Mouse (Mus musculus): ENCODE data around the gene Tmem127. TPM values are rescaled to one million over a fixed set of nuclear protein-coding genes. Genes with fewer than 3 reads are reported as not detected.
A peak's percentile ranks its signal among the peaks of the same experiment; 100 is the strongest.
"Not testable (repeated sequence)": the region's sequence is repeated elsewhere in the genome, so short reads cannot be mapped to it uniquely, and the experiment has no call there.

Gene Tmem127
- total RNA-seq, 1 experiment from 2014 or later: 34.8 TPM

DNA sequence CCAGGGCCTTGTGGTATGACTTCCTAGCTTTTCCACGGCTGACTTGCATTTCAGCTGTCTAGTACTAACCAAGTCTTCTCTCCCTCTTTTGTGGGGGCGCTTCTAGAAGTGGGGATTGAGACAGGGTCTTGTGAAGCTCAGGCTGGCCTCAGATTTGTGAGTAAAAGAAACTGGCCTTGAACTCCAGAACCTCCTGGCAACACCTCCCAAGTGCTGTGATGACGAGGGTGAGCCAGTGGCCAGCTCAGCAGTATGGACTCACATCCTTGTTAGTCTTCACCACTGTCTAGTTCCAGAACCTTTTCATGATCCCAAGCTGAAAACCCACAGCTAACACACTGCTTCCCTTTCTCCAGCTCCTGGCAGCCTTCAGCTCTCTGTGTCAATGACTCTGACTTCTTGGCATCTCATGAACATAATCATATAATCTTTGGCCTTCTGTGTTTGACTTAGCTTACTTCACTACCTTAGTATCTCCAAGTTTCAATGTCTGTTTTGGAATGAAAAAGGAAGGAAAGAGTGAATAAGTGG lies 7.0 kb downstream of the Tmem127 start:
- no peak for ATAC-seq (replicated peaks in 1 of 2; ENCODE audit: insufficient read depth in 1 of 2, low FRiP score in 2 of 2, low TSS enrichment in 1 of 2, low read depth in 1 of 2, poor library complexity in 2 of 2, severe bottlenecking in 2 of 2)

DNA sequence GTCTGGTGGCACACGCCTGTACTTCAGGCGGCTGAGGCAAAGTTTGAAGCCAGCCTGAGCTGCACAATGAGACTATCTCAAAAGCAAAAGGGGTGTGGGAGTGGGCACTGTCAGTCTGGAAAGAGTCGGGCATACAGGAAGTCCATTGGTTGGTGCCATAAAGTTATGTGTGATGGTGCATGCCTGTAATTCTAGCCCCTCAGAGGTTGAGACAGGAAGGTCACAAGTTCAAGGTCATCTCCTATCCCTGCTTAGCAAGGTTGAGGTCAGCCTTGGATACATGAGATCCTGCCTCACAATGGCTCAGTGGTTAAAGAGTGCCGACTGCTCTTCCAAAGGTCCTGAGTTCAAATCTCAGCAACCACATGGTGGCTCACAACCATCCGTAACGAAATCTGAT lies 7.6 kb downstream of the Tmem127 start:
- no peak for ATAC-seq (replicated peaks in 1 of 2; ENCODE audit: insufficient read depth in 1 of 2, low FRiP score in 2 of 2, low TSS enrichment in 1 of 2, low read depth in 1 of 2, poor library complexity in 2 of 2, severe bottlenecking in 2 of 2)

DNA sequence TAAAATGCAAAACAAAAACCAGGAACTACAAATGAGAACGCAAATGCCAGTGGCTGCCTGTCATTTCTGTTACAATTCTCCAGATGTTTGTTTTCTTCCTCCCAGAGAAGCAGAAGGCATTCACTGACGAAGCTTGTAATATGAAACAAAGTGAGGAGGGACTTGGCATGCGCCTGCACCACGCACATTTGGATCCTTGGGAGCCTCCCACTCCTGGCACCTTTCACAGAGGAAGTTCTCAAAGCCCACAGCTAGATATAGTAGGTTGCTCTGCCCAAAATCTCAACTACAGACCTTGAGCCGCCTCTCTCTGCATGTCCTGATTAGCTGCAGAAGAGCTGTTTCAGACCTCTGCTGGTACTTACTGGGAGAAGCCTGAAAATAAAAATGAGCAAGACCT lies 11.6 kb downstream of the Tmem127 start:
- ATAC-seq (replicated peaks in 1 of 2; ENCODE audit: insufficient read depth in 1 of 2, low FRiP score in 2 of 2, low TSS enrichment in 1 of 2, low read depth in 1 of 2, poor library complexity in 2 of 2, severe bottlenecking in 2 of 2): no peak

DNA sequence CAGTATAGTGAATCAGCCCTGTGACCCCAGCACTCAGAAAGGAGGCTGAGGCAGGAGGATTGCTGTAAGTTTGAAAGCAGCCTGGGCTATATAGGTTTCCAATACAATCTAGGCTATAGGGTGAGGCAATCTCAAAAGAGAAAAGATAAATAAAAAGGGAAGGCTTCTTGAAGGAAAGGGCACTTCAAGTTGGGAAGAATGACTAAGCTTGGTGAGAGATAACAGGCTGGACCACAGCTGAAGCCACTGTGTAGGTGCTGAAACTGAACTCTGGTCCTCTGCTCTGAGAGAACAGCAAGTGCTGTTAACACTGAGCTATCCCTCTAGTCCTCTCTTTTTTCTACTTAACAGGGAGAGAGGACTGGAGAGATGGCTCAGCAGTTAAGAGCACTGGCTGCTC lies 14.8 kb downstream of the Tmem127 start:
- no peak for ATAC-seq (replicated peaks in 1 of 2; ENCODE audit: insufficient read depth in 1 of 2, low FRiP score in 2 of 2, low TSS enrichment in 1 of 2, low read depth in 1 of 2, poor library complexity in 2 of 2, severe bottlenecking in 2 of 2)

DNA sequence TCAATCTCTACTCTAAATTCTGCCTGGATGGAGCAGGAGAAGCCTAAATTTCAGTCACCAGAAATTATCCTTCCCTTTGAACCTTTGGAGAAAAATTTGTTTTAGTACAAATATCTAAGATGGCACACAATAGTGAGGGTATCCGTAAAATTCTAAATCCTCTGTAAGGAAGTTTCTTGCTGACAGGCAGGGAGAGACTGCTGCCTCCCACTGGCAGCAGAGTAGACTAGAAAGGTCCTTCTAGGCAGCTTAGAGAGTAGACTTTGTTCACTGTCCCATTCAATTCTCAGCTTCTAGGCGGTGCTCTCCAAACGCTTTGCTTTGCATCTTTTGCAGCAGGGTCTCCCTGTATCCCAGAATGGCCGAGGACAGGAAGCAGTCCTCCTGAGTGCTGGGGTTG lies 20.1 kb downstream of the Tmem127 start:
- no peak for ATAC-seq (replicated peaks in 1 of 2; ENCODE audit: insufficient read depth in 1 of 2, low FRiP score in 2 of 2, low TSS enrichment in 1 of 2, low read depth in 1 of 2, poor library complexity in 2 of 2, severe bottlenecking in 2 of 2)

DNA sequence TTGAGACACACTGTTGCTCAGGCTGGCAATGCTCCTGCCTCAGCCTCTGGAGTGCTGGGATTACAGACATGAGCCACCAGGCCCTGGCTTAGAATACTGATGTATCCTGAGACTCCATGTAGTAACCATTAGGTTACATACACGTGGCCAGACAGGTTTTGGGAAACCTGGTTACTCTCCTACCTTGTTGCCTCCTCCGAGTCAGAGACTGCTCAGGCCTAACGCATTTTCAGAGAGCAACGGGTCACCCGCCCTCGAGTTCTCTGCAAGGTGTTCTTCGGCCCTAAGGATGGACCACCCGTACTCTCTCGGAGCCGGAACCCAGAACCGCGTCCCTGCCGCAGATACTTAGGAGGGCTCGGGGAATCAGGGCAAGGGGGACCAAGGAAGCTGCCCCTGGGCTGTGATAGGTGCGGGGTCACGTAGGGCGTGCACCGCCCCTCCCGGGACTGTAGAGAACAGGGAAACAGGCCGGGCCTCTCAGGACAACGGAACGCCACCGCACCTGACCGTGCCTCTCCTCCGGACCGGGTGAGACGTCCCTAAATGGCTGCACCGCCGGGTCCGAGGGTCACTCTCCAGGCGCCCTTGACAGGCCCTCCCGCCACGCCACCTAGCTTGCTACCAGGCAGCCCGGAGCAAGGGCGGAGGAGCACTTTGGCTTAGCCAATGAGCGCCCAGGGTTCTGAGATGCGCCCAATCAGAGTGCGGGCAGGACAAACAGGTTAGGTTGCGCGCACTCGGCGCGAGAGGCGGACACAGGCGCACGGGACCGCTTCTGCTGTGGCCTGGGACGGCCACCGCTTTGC lies 22.0 kb downstream of the Tmem127 start, which contains the start of gene Stard7:
Gene Stard7, plus strand, starts transcription at position 728 of the 809 bp plus-strand sequence.
- ATAC-seq (replicated peaks in 1 of 2; ENCODE audit: insufficient read depth in 1 of 2, low FRiP score in 2 of 2, low TSS enrichment in 1 of 2, low read depth in 1 of 2, poor library complexity in 2 of 2, severe bottlenecking in 2 of 2): peak; percentile 94 to 97

DNA sequence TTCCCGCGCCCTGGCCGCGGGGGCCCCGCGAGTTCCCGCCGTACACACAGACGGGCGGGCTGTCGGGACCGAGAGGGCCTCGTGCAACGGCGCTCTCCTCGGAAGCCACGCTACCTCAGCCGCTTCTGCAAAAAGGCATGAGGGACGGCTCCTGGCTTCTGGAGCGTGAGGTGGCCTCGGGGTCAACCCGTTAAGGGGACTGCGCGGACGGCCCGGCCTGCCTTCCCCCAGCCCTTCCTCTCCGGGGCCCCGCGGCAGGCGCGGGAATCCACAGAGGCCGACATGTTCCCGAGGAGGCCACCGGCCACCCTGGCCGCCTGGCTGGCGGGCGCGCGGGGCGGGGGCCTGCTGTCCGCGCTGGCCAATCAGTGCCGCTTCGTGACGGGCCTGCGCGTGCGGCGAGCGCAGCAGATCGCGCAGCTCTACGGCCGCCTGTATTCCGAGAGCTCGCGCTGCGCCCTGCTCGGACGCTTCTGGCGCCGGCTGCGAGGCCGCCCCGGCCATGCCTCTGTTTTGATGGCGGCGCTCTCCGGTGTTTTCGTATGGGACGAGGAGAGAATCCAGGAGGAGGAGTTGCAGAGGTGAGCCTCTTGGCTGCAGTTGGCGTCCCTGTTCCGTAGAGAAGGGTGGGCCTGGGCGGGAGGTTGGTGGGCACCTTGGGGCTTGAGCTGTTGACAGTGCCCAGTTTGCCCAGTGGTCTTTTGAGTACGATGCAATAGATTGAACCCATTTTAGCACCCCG lies 22.8 kb downstream of the Tmem127 start:
- peak; percentile 53 to 79 for ATAC-seq (replicated peaks in 1 of 2; ENCODE audit: insufficient read depth in 1 of 2, low FRiP score in 2 of 2, low TSS enrichment in 1 of 2, low read depth in 1 of 2, poor library complexity in 2 of 2, severe bottlenecking in 2 of 2)

DNA sequence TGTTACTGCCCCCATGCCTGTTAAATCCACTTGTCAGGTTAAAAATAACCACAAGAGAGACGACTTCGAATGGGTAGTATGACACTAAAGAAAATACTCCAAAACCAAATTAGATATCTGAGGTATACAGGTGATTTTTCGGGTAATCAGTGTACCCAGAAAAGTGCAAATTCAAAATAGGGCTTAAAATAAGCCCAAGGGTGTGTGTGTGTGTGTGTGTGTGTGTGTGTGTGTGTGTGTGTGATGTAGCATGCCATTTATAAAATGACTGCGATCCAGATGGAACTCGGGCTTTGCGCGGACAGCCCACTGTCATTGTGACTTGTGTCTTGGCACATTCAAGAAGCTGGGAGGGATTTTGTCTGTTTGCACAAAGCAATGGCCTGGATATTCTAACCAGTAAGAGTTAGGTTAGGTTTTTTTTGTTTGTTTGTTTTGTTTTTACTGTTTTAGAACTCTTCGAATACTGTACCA lies 23.4 kb downstream of the Tmem127 start:
- ATAC-seq (replicated peaks in 1 of 2; ENCODE audit: insufficient read depth in 1 of 2, low FRiP score in 2 of 2, low TSS enrichment in 1 of 2, low read depth in 1 of 2, poor library complexity in 2 of 2, severe bottlenecking in 2 of 2): no peak

DNA sequence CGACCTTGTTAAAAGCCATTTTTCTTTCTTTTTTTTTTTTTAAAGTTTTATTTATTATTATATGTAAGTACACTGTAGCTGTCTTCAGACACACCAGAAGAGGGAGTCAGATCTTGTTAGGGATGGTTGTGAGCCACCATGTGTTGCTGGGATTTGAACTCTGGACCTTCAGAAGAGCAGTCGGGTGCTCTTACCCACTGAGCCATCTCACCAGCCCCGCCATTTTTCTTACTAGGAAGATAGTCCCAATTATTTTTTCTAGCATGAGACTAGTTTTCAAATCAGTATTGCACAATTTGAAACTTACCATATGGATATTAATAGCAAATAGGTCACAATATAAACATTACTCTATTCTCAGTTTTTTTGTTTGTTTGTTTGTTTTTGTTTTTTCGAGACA lies 24.3 kb downstream of the Tmem127 start:
- not testable (repeated sequence) for ATAC-seq (replicated peaks in 1 of 2; ENCODE audit: insufficient read depth in 1 of 2, low FRiP score in 2 of 2, low TSS enrichment in 1 of 2, low read depth in 1 of 2, poor library complexity in 2 of 2, severe bottlenecking in 2 of 2)

DNA sequence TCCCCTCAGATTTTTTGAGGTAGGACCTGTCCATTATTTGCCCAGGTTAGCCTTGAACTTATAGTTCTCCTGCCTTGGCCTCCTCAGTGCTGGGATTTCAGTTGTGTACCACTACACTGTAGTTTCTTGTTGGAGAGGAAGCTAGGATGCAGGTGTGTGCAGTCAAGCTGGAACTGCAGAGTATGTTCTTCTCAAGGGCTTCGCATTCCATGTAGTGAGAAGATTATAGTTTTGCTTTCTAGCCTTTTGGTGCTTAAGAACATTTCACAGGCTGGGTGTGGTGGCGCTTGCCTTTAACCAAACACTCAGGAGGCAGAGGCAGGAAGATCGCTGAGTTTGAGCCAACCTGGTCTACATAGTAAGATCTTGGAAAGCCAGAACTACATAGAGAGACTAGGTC lies 25.1 kb downstream of the Tmem127 start:
- no peak for ATAC-seq (replicated peaks in 1 of 2; ENCODE audit: insufficient read depth in 1 of 2, low FRiP score in 2 of 2, low TSS enrichment in 1 of 2, low read depth in 1 of 2, poor library complexity in 2 of 2, severe bottlenecking in 2 of 2)

DNA sequence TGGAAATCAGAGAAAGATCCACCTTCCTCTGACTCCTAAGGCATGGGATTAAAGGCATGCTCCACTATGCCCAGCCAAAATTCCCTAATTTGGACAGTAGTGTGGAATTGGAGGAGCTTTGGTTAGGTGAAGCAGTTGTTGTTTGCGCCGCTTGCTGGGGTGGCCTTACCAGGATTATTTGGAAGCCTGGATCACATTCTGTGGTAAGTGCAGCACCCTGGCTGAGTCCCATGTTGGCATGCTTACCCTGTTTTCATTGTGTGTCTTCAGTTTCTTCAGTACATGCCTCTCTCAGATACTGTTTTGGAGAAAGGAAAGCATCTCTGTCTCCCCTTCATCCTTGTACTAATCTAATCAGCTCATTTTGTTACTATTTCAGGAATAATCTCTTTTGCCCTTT lies 26.9 kb downstream of the Tmem127 start:
- no peak for ATAC-seq (replicated peaks in 1 of 2; ENCODE audit: insufficient read depth in 1 of 2, low FRiP score in 2 of 2, low TSS enrichment in 1 of 2, low read depth in 1 of 2, poor library complexity in 2 of 2, severe bottlenecking in 2 of 2)

DNA sequence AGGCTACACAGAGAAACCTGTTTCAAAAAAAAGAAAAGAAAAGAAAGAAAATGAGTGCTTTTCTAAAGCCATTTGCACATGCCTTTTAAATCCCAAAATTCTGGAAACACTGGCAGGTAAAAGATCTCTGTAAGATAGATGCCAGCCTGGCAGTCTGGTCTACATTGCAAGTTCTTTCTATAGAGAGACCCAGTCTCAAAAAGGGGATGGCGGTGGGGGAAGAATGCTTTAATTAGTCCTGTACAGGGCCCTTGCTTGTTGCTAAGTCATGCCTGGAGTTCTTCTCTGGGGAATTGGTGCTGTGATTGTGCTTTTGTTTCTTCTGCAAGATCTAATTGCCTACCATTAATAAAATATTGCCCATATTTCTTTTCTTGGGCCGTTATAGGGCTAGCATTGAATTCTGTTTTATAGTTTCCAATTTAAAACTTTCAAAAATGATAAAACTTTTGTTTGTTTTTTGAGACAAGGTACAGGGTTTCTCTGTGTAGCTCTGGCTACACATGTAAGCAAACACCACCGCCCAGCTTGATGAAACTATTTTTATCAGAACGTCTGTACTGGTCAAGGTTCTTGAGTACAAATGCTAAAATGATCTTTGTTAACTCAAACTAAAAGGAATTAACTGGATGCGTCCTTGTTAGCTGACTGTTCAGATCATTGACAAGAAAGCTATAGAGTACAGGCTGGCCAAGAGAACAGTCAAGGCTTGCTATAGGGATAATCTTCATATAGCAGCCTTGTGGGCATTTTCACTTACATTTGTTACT lies 28.0 kb downstream of the Tmem127 start:
- no peak for ATAC-seq (replicated peaks in 1 of 2; ENCODE audit: insufficient read depth in 1 of 2, low FRiP score in 2 of 2, low TSS enrichment in 1 of 2, low read depth in 1 of 2, poor library complexity in 2 of 2, severe bottlenecking in 2 of 2)

DNA sequence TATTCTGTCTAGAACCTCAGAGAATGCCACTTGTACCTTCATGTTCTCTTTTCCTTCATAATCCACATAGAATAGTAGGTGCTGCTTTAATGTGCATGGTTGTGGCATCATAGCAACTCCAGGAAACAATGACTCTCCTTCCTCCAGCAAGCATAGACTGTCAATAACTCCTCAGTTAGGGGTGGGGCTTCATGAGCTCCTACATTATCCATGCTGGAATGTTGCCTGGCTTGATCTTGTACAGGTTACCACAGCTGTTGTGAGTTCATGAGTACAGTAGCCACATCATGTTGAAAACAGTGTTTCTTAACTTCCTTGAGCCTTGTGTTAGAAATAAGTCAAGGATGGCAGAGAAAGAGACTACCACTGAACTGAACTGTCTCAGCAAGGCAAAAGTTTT lies 30.5 kb downstream of the Tmem127 start:
- peak in 1 of 2 experiments; percentile 36; a peak in 1 of 4 replicates for ATAC-seq (replicated peaks in 1 of 2; ENCODE audit: insufficient read depth in 1 of 2, low FRiP score in 2 of 2, low TSS enrichment in 1 of 2, low read depth in 1 of 2, poor library complexity in 2 of 2, severe bottlenecking in 2 of 2)

DNA sequence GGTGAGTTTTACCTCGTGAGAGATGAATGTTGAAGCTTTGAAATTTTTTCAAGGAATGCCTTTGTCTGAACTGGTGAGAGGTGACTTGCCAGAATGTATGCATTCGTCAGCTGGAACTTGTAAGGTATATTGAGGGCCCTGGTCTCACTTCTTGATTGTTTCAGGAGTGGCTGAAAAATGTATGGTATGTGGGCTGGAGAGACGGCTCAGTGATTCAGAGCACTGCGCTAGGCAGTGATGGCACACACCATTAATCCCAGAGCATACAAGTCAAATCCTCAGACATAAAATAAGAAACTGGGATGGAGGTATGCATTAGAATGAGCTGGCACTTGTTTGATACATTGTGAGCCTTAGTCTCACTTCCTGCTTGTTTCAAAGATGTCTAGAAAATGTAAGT lies 44.5 kb downstream of the Tmem127 start:
- ATAC-seq (replicated peaks in 1 of 2; ENCODE audit: insufficient read depth in 1 of 2, low FRiP score in 2 of 2, low TSS enrichment in 1 of 2, low read depth in 1 of 2, poor library complexity in 2 of 2, severe bottlenecking in 2 of 2): no peak

DNA sequence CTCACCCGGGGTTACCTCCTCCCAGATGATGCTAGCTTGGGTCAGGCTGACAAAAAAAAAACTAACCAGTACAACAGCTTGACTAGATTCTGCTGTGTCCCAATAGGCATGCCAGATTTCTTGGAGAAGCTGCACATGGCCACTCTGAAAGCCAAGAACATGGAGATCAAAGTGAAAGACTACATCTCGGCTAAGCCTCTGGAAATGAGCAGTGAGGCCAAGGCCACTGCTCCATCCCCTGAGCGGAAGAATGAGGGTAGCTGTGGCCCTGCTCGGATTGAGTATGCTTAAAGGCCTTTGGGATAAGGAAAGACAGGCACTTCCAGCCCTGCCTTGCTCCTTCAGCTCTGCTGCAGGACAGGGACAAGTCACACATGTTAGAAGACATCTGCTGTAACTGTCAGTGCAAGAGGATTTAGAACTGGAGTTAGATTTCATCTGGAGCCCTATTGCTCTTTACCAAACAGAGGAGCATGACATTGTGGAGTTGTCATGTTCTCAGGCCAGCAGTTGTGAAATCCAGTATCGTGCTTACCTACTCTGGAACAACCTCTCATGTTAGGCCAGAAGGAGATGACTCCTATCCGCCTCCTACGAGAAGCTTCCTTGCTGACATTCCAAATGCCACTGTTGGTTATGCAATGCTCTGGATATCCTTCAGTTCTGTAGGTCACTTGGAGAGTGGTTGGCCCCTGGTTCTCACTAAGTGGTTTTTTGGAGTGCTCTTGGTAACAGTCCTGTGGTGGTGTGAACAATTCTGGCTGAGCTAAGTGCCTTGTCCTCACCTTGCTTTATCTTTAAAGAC lies 49.5 kb downstream of the Tmem127 start:
- ATAC-seq (replicated peaks in 1 of 2; ENCODE audit: insufficient read depth in 1 of 2, low FRiP score in 2 of 2, low TSS enrichment in 1 of 2, low read depth in 1 of 2, poor library complexity in 2 of 2, severe bottlenecking in 2 of 2): no peak

DNA sequence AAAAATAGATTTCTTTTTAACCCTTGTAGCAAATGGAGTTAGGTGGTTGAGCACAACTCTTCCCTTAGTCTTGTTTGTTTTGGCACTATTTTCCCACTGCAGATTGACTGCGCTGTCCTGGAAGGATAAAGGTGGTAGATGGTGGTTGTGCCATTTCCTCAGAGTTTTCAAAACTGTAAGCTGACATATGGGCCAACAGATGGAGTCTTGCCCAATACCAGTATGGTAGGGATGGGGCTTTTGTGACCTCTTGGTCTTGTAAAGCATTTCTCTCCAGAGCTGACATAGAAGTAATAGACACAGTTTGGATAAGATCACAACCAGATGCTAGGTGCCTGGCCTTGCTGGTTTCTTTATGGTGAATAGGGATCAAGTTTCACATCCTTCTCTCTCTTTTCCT lies 50.3 kb downstream of the Tmem127 start:
- ATAC-seq (replicated peaks in 1 of 2; ENCODE audit: insufficient read depth in 1 of 2, low FRiP score in 2 of 2, low TSS enrichment in 1 of 2, low read depth in 1 of 2, poor library complexity in 2 of 2, severe bottlenecking in 2 of 2): no peak

DNA sequence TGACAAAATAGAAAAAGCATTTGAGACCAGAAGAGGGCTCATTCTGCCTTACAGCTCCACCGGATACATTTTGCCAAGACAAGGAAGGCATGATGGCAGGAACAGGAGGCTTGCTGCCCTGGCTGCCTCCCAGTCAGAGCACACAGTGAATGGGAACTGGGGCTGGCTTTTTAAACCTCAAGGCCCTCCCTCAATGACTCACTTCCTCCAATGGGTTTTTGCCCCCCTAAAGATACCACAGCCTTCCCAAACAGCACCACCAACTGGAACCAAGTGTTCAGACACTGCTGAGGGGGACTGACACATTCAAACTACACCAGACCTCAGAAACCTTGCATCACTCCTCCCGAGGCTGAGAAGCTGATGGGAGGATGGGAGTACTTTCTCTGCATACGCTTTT lies 53.0 kb downstream of the Tmem127 start:
- ATAC-seq (replicated peaks in 1 of 2; ENCODE audit: insufficient read depth in 1 of 2, low FRiP score in 2 of 2, low TSS enrichment in 1 of 2, low read depth in 1 of 2, poor library complexity in 2 of 2, severe bottlenecking in 2 of 2): peak in 1 of 2 experiments; percentile 59; a peak in 2 of 4 replicates

All from hematopoietic stem cell, adult 5-6 weeks (primary cell).